Mouse (Mus musculus): Measurements from ENCODE around the gene Creld1. TPM values are rescaled to one million over a fixed set of nuclear protein-coding genes. Genes with fewer than 3 reads are reported as not detected.
A peak's percentile ranks its signal among the peaks of the same experiment; 100 is the strongest.

Creld1 gene
- polyA plus RNA-seq, 1 experiment from 2014 or later = 29.6 TPM

GRCm38 (mm10) chr6:113508272-113508946 lies 25.3 kb downstream of the Creld1 start:
- no peak for DNase-seq (ENCODE audit: low spot score)
- H3K9ac ChIP-seq (ENCODE audit: low read depth, low read length) = no peak overlapping the region
- H3K27me3 ChIP-seq (ENCODE audit: control insufficient read depth, insufficient read depth, low read length) = no peaks in the 10 kb centered on the region
- WGBS = 69% methylated on average over 7 of the region's 7 CpGs
- no peak overlapping the region for H3K4me2 ChIP-seq (replicated peaks; ENCODE audit: low read depth, low read length)
- H3K4me1 ChIP-seq (replicated peaks; ENCODE audit: control insufficient read depth, insufficient read depth, low read length) = no peaks in the 10 kb centered on the region
- ATAC-seq (ENCODE audit: low FRiP score) = no peak
- H3K4me3 ChIP-seq (ENCODE audit: low read depth, low read length) = no peak overlapping the region
- H3K36me3 ChIP-seq (ENCODE audit: control insufficient read depth, insufficient read depth, low read length) = no peaks in the 10 kb centered on the region
- no peaks in the 10 kb centered on the region for H3K9me3 ChIP-seq (ENCODE audit: control insufficient read depth, low read length)
- H3K27ac ChIP-seq (ENCODE audit: low read depth, low read length) = no peak overlapping the region

- DNase-seq (ENCODE audit: low spot score) (no peak), ATAC-seq (ENCODE audit: low FRiP score) (no peak)
- H3K4me2 ChIP-seq (replicated peaks; ENCODE audit: low read depth, low read length) = no peak overlapping the region
- H3K4me1 ChIP-seq (replicated peaks; ENCODE audit: control insufficient read depth, insufficient read depth, low read length) = no peaks in the 10 kb centered on the region
- no peak overlapping the region for H3K9ac ChIP-seq (ENCODE audit: low read depth, low read length)
- 40% methylated on average over 5 of the region's 5 CpGs for WGBS
- no peaks in the 10 kb centered on the region for H3K27me3 ChIP-seq (ENCODE audit: control insufficient read depth, insufficient read depth, low read length)
- no peak overlapping the region for H3K4me3 ChIP-seq (ENCODE audit: low read depth, low read length)
- H3K36me3 ChIP-seq (ENCODE audit: control insufficient read depth, insufficient read depth, low read length) = no peaks in the 10 kb centered on the region
- no peak overlapping the region for H3K27ac ChIP-seq (ENCODE audit: low read depth, low read length)
- H3K9me3 ChIP-seq (ENCODE audit: control insufficient read depth, low read length) = no peaks in the 10 kb centered on the region
These were observed 25.8 kb downstream of the Creld1 start for GRCm38 (mm10) chr6:113508947-113509280.

- Histone ChIP-seq H3K27ac (ENCODE audit: low read depth, low read length) (no peak overlapping the region), H3K36me3 (ENCODE audit: control insufficient read depth, insufficient read depth, low read length) (peaks cover 15% of the 10 kb centered on the region; the same call in 1 of the 2 replicates), H3K27me3 (ENCODE audit: control insufficient read depth, insufficient read depth, low read length) (no peaks in the 10 kb centered on the region), H3K4me3 (ENCODE audit: low read depth, low read length) (no peak overlapping the region), H3K9ac (ENCODE audit: low read depth, low read length) (no peak overlapping the region), H3K4me2 (replicated peaks; ENCODE audit: low read depth, low read length) (no peak overlapping the region), H3K4me1 (replicated peaks; ENCODE audit: control insufficient read depth, insufficient read depth, low read length) (no peaks in the 10 kb centered on the region), H3K9me3 (ENCODE audit: control insufficient read depth, low read length) (no peaks in the 10 kb centered on the region)
- ATAC-seq (ENCODE audit: low FRiP score) (no peak), DNase-seq (ENCODE audit: low spot score) (no peak)
- 91% methylated on average over 6 of the region's 6 CpGs for WGBS
These were observed 30.8 kb downstream of the Creld1 start for GRCm38 (mm10) chr6:113513944-113514343.

- Histone ChIP-seq H3K27ac (ENCODE audit: low read depth, low read length) (no peak overlapping the region), H3K9ac (ENCODE audit: low read depth, low read length) (no peak overlapping the region), H3K4me1 (replicated peaks; ENCODE audit: control insufficient read depth, insufficient read depth, low read length) (no peaks in the 10 kb centered on the region), H3K9me3 (ENCODE audit: control insufficient read depth, low read length) (no peaks in the 10 kb centered on the region), H3K4me2 (replicated peaks; ENCODE audit: low read depth, low read length) (no peak overlapping the region), H3K4me3 (ENCODE audit: low read depth, low read length) (no peak overlapping the region), H3K27me3 (ENCODE audit: control insufficient read depth, insufficient read depth, low read length) (no peaks in the 10 kb centered on the region), H3K36me3 (ENCODE audit: control insufficient read depth, insufficient read depth, low read length) (peaks cover 15% of the 10 kb centered on the region; the same call in 1 of the 2 replicates)
- DNase-seq (ENCODE audit: low spot score) (no peak), ATAC-seq (ENCODE audit: low FRiP score) (no peak)
- 96% methylated on average over 3 of the region's 3 CpGs for WGBS
These were observed 31.5 kb downstream of the Creld1 start for GRCm38 (mm10) chr6:113514600-113514999.

- peaks cover 18% of the 10 kb centered on the region; the same call in 1 of the 2 replicates for H3K36me3 ChIP-seq (ENCODE audit: control insufficient read depth, insufficient read depth, low read length)
- H3K4me2 ChIP-seq (replicated peaks; ENCODE audit: low read depth, low read length) = no peak overlapping the region
- no peak overlapping the region for H3K4me3 ChIP-seq (ENCODE audit: low read depth, low read length)
- no peaks in the 10 kb centered on the region for H3K27me3 ChIP-seq (ENCODE audit: control insufficient read depth, insufficient read depth, low read length)
- no peak overlapping the region for H3K27ac ChIP-seq (ENCODE audit: low read depth, low read length)
- no peak for ATAC-seq (ENCODE audit: low FRiP score)
- DNase-seq (ENCODE audit: low spot score) = no peak
- no peak overlapping the region for H3K9ac ChIP-seq (ENCODE audit: low read depth, low read length)
- H3K4me1 ChIP-seq (replicated peaks; ENCODE audit: control insufficient read depth, insufficient read depth, low read length) = no peaks in the 10 kb centered on the region
- no peaks in the 10 kb centered on the region for H3K9me3 ChIP-seq (ENCODE audit: control insufficient read depth, low read length)
- WGBS = 95% methylated on average over 8 of the region's 8 CpGs
These were observed 34.5 kb downstream of the Creld1 start for GRCm38 (mm10) chr6:113517434-113518080.

GRCm38 (mm10) chr6:113522310-113522709 lies 39.2 kb downstream of the Creld1 start:
- Histone ChIP-seq H3K4me1 (replicated peaks; ENCODE audit: control insufficient read depth, insufficient read depth, low read length) (no peaks in the 10 kb centered on the region), H3K9ac (ENCODE audit: low read depth, low read length) (no peak overlapping the region), H3K9me3 (ENCODE audit: control insufficient read depth, low read length) (no peaks in the 10 kb centered on the region), H3K27me3 (ENCODE audit: control insufficient read depth, insufficient read depth, low read length) (no peaks in the 10 kb centered on the region), H3K36me3 (ENCODE audit: control insufficient read depth, insufficient read depth, low read length) (peaks cover 3% of the 10 kb centered on the region; the same call in 1 of the 2 replicates), H3K4me2 (replicated peaks; ENCODE audit: low read depth, low read length) (no peak overlapping the region), H3K4me3 (ENCODE audit: low read depth, low read length) (no peak overlapping the region), H3K27ac (ENCODE audit: low read depth, low read length) (no peak overlapping the region)
- ATAC-seq (ENCODE audit: low FRiP score) (no peak), DNase-seq (ENCODE audit: low spot score) (no peak)
- WGBS = 68% methylated on average over 1 of the region's 1 CpGs

GRCm38 (mm10) chr6:113523420-113523819 lies 40.3 kb downstream of the Creld1 start:
- WGBS = 92% methylated on average over 8 of the region's 8 CpGs
- Histone ChIP-seq H3K4me1 (replicated peaks; ENCODE audit: control insufficient read depth, insufficient read depth, low read length) (no peaks in the 10 kb centered on the region), H3K27me3 (ENCODE audit: control insufficient read depth, insufficient read depth, low read length) (no peaks in the 10 kb centered on the region), H3K4me3 (ENCODE audit: low read depth, low read length) (no peak overlapping the region), H3K27ac (ENCODE audit: low read depth, low read length) (no peak overlapping the region), H3K9ac (ENCODE audit: low read depth, low read length) (no peak overlapping the region), H3K4me2 (replicated peaks; ENCODE audit: low read depth, low read length) (no peak overlapping the region), H3K9me3 (ENCODE audit: control insufficient read depth, low read length) (no peaks in the 10 kb centered on the region), H3K36me3 (ENCODE audit: control insufficient read depth, insufficient read depth, low read length) (peaks cover 3% of the 10 kb centered on the region; the same call in 1 of the 2 replicates)
- DNase-seq (ENCODE audit: low spot score) (no peak), ATAC-seq (ENCODE audit: low FRiP score) (no peak)

GRCm38 (mm10) chr6:113530932-113531839 lies 48.1 kb downstream of the Creld1 start, which contains the start of the genes Emc3 and Fancd2:
TSS of gene Emc3 (minus strand) at chr6:113531652.
TSS of gene Fancd2 (plus strand) at chr6:113531682.
- H3K36me3 ChIP-seq (ENCODE audit: control insufficient read depth, insufficient read depth, low read length) = no peaks in the 10 kb centered on the region
- H3K27ac ChIP-seq (ENCODE audit: low read depth, low read length) = peak within 1 kb of the TSS; percentile 30; the same call in 1 of the 2 replicates
- H3K4me2 ChIP-seq (replicated peaks; ENCODE audit: low read depth, low read length) = peak within 1 kb of the TSS; percentile 67
- under 1% methylated on average over 47 of the region's 47 CpGs for WGBS
- no peaks in the 10 kb centered on the region for H3K27me3 ChIP-seq (ENCODE audit: control insufficient read depth, insufficient read depth, low read length)
- peaks cover 3% of the 10 kb centered on the region; the same call in 1 of the 2 replicates for H3K4me1 ChIP-seq (replicated peaks; ENCODE audit: control insufficient read depth, insufficient read depth, low read length)
- H3K9me3 ChIP-seq (ENCODE audit: control insufficient read depth, low read length) = no peaks in the 10 kb centered on the region
- peak within 1 kb of the TSS; percentile 91 for H3K4me3 ChIP-seq (ENCODE audit: low read depth, low read length)
- DNase-seq (ENCODE audit: low spot score) = peak; percentile 97
- peak; percentile 93 for ATAC-seq (ENCODE audit: low FRiP score)
- peak within 1 kb of the TSS; percentile 92 for H3K9ac ChIP-seq (ENCODE audit: low read depth, low read length)

Data from hindbrain, embryonic 11.5 days (tissue).